Mouse (Mus musculus) heart, embryonic 11.5 days (tissue): ENCODE measurements around the gene Lrr1. TPM values are rescaled to one million over a fixed set of nuclear protein-coding genes. Genes with fewer than 3 reads are reported as not detected.
A peak's percentile ranks its signal among the peaks of the same experiment; 100 is the strongest.

ENCODE experiments used
- ATAC-seq: fragments of 200-750 bp; cut with Nextera tagmentation; replicated peaks from 2 replicates; pipeline ENCODE4 v1.8.0; 2017; ENCODE audit warnings: moderate library complexity; ENCODE audit not compliant: insufficient number of reproducible peaks, low FRiP score, low TSS enrichment
- H3K27ac ChIP-seq: fragments of 300-500 bp; sonication (generic); 2 replicates; pipeline ENCODE4 v1.5.1; 2014; ENCODE audit warnings: mild to moderate bottlenecking, low read depth, low read length
- H3K27me3 ChIP-seq: fragments of 300-500 bp; sonication (generic); 2 replicates; pipeline ENCODE4 v1.6.1; 2014; ENCODE audit warnings: mild to moderate bottlenecking, low read length, mixed read lengths; ENCODE audit not compliant: control insufficient read depth, insufficient read depth
- H3K36me3 ChIP-seq: fragments of 300-500 bp; sonication (generic); 2 replicates; pipeline ENCODE4 v1.6.1; 2014; ENCODE audit warnings: mild to moderate bottlenecking, low read length, moderate library complexity, mixed read lengths; ENCODE audit not compliant: control insufficient read depth, insufficient read depth
- H3K4me1 ChIP-seq: fragments of 300-500 bp; sonication (generic); 2 replicates; pipeline ENCODE4 v1.6.1; 2014; ENCODE audit warnings: low read length; ENCODE audit not compliant: control insufficient read depth, insufficient read depth
- H3K4me2 ChIP-seq: fragments of 300-500 bp; sonication (generic); 2 replicates; pipeline ENCODE4 v1.6.1; 2014; ENCODE audit warnings: mild to moderate bottlenecking, moderate library complexity
- H3K4me3 ChIP-seq: fragments of 300-500 bp; sonication (generic); 2 replicates; pipeline ENCODE4 v1.5.1; 2014; ENCODE audit warnings: low read depth, low read length
- H3K9ac ChIP-seq: fragments of 300-500 bp; sonication (generic); 2 replicates; pipeline ENCODE4 v1.6.1; 2014; ENCODE audit warnings: mild to moderate bottlenecking, low read depth, low read length, moderate library complexity
- H3K9me3 ChIP-seq: fragments of 300-500 bp; sonication (generic); replicated peaks from 2 replicates; pipeline ENCODE4 v1.6.1; 2016; ENCODE audit warnings: low read length; ENCODE audit not compliant: control insufficient read depth
- WGBS: fragments of 180-500 bp; shearing (Covaris S2); extraction: QIAGEN DNeasy Blood & Tissue Kit; methylation state at CpG from one replicate; pipeline ENCODE4 v1.1.7; 2014; ENCODE audit not compliant: insufficient replicate concordance; 5-methylcytosine and 5-hydroxymethylcytosine counted together
- polyA plus RNA-seq: library from polyadenylated mRNA; unstranded; fragments of >200 nt; fragmentation: Nextera tagmentation; extraction: Ambion mirVana; gene quantifications from 2 replicates; pipeline ENCODE4 v1.2.1, GENCODE M21; 2014

The Lrr1 gene
- polyA plus RNA-seq, 1 experiment from 2014 or later, result 20.8 TPM

DNA sequence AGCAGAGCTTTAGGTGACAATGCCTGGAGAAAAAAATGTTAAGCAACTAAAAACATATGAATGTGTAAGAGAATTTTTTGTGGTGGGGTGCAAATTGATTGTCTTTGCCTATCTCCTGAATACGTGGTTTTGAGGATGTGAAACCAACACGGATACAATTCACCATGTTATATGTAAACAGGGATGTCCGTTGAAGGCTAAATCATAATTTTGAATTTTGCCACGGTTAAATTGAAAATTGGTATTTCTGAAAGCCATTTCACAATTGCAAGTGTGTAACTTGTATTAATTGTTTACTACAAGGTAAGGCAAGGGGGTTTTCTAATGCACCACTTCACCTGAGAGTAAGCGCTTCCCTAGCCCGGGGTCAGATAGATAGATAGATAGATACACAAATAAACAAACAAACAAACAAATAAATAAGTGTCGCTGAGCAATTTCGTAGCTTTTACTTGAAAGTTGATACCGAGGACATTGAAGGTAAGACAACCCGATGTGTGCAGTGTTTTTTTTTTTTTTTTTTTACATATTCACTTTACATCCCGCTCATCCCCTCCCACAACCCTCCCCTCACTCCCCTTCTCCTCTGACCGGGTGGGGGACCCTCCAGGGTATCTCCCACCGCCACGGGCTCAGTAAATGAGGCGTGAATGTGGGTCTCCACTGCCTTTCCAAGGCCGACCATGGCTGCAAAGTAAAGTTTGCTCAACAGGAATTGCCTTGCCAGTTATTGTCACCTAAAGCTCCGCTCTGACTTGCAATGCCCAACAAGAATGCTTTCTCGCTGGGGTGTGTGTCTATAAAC, 756 bp upstream of the Lrr1 start:
- Histone ChIP-seq H3K9ac (peak overlapping the region; percentile 83), H3K27ac (peak overlapping the region; percentile 79), H3K4me2 (peak overlapping the region; percentile 91), H3K4me3 (peak overlapping the region; percentile 74), H3K9me3 (no peaks in the 10 kb centered on the region), H3K36me3 (no peaks in the 10 kb centered on the region), H3K4me1 (peaks cover 4% of the 10 kb centered on the region; the same call in 1 of the 2 replicates), H3K27me3 (no peaks in the 10 kb centered on the region)
- 9% methylated on average over 18 of the region's 18 CpGs for WGBS
- ATAC-seq, result peak; percentile 27; the same call in 1 of the 2 replicates

- no peak for ATAC-seq
- H3K9me3 ChIP-seq, result no peaks in the 10 kb centered on the region
- no peak overlapping the region for H3K9ac ChIP-seq
- no peaks in the 10 kb centered on the region for H3K27me3 ChIP-seq
- peaks cover 4% of the 10 kb centered on the region; the same call in 1 of the 2 replicates for H3K4me1 ChIP-seq
- H3K4me3 ChIP-seq, result no peak overlapping the region
- WGBS, result 95% methylated on average over 2 of the region's 2 CpGs
- H3K27ac ChIP-seq, result no peak overlapping the region
- H3K4me2 ChIP-seq, result no peak overlapping the region
- H3K36me3 ChIP-seq, result no peaks in the 10 kb centered on the region
These were observed 2.7 kb downstream of the Lrr1 start for GRCm38 (mm10) chr12:69171307-69171706.

GRCm38 (mm10) chr12:69175975-69176374, 7.4 kb downstream of the Lrr1 start:
- H3K36me3 ChIP-seq, result peaks cover 2% of the 10 kb centered on the region; the same call in 1 of the 2 replicates
- WGBS, result 91% methylated on average over 3 of the region's 3 CpGs
- H3K4me1 ChIP-seq, result no peaks in the 10 kb centered on the region

GRCm38 (mm10) chr12:69177526-69177925, 8.9 kb downstream of the Lrr1 start:
- Histone ChIP-seq H3K36me3 (peaks cover 5% of the 10 kb centered on the region; the same call in 1 of the 2 replicates), H3K9ac (no peak overlapping the region), H3K4me3 (no peak overlapping the region), H3K27ac (no peak overlapping the region), H3K4me1 (no peaks in the 10 kb centered on the region), H3K4me2 (no peak overlapping the region), H3K27me3 (no peaks in the 10 kb centered on the region), H3K9me3 (no peaks in the 10 kb centered on the region)
- no peak for ATAC-seq
- WGBS, result 85% methylated on average over 3 of the region's 3 CpGs

More at GRCm38 (mm10) chr12:69175975-69176374, 7.4 kb downstream of the Lrr1 start:
- H3K27me3 ChIP-seq, result no peaks in the 10 kb centered on the region
- no peak overlapping the region for H3K9ac ChIP-seq
- ATAC-seq, result no peak
- H3K4me2 ChIP-seq, result no peak overlapping the region
- no peaks in the 10 kb centered on the region for H3K9me3 ChIP-seq
- H3K27ac ChIP-seq, result no peak overlapping the region
- H3K4me3 ChIP-seq, result no peak overlapping the region

DNA sequence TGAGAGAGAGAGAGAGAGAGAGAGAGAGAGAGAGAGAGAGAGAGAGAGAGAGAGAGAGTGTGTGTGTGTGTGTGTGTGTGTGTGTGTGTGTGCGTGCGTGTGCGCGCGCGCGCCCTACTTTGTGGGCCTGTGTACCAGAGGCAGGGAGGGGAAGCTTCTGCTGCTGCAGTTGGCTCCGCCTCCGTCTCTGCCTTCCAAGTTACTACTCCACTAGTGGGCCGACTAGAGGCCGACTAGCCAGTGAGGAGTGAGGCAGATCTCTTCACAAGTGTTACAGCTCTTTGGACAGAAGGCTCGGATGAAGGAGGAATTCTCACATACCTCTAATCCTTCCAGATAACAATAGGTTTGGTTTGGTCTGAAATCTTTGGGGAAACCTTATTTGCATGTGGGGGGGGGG, 10.8 kb downstream of the Lrr1 start:
- no peaks in the 10 kb centered on the region for H3K4me1 ChIP-seq
- WGBS, result 62% methylated on average over 12 of the region's 12 CpGs
- no peak overlapping the region for H3K4me3 ChIP-seq
- no peak overlapping the region for H3K9ac ChIP-seq
- no peaks in the 10 kb centered on the region for H3K27me3 ChIP-seq
- H3K27ac ChIP-seq, result no peak overlapping the region
- no peaks in the 10 kb centered on the region for H3K9me3 ChIP-seq
- ATAC-seq, result no peak
- H3K36me3 ChIP-seq, result peaks cover 5% of the 10 kb centered on the region; the same call in 1 of the 2 replicates
- H3K4me2 ChIP-seq, result no peak overlapping the region

GRCm38 (mm10) chr12:69181800-69182199, 13.2 kb downstream of the Lrr1 start:
- Histone ChIP-seq H3K4me3 (no peak overlapping the region), H3K27me3 (no peaks in the 10 kb centered on the region), H3K9ac (no peak overlapping the region), H3K27ac (no peak overlapping the region), H3K4me2 (no peak overlapping the region), H3K9me3 (no peaks in the 10 kb centered on the region), H3K4me1 (peaks cover 9% of the 10 kb centered on the region), H3K36me3 (peaks cover 5% of the 10 kb centered on the region; the same call in 1 of the 2 replicates)
- 80% methylated on average over 4 of the region's 4 CpGs for WGBS
- ATAC-seq, result no peak

DNA sequence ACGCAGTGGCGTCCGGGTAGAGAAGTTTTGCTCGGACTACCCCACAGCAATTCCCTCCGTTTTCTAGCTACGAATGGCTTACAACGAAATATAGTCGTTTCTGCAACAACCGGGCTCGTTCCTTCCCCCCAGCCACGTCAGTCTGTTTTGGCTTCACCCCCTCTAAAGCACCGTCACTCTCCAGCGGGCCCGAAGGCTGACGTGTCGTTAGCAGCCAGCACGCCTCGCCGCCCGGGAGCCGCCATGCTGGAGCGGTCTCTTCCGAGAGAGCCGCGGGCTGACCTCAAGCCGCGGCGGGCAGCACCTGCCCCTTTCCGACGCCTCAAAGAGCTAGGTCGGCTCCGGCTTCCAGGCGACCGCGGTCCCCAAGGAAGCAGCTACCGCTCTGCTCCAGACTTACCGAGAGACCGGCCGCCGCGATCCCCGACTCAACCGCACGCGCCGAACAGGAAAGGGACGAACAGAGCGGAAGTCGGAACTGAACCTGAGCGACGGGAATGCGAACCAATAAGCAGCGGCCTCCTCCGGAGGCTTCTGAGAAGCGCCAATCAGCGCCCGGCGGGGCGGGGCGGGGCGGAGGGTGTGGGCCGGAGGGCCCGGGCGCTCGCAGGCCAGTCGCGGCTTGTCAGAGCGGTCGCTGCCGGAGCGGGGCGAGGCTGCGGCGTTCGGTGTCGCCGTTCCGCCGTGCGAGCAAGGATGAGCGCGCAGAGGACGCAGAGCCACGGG, 15.1 kb downstream of the Lrr1 start, which contains the start of the genes Rpl36al and Mgat2:
Rpl36al (minus strand) TSS at position 501 of the 726 bp plus-strand sequence.
Mgat2 (plus strand) TSS at position 575 of the 726 bp plus-strand sequence.
- Histone ChIP-seq H3K4me1 (peaks cover 12% of the 10 kb centered on the region), H3K27ac (peak within 1 kb of the TSS; percentile 79)

More for the DNA sequence above, 15.1 kb downstream of the Lrr1 start, which contains the start of the genes Rpl36al and Mgat2:
- 0 out of 2 replicates have a peak, but pooled peaks cover 6% of the 10 kb centered on the region for H3K36me3 ChIP-seq
- ATAC-seq, result peak; percentile 99
- peak within 1 kb of the TSS; percentile 92 for H3K4me3 ChIP-seq
- WGBS, result under 1% methylated on average over 82 of the region's 84 CpGs
- H3K9ac ChIP-seq, result peak within 1 kb of the TSS; percentile 96
- no peaks in the 10 kb centered on the region for H3K27me3 ChIP-seq
- H3K9me3 ChIP-seq, result no peaks in the 10 kb centered on the region
- peak within 1 kb of the TSS; percentile 75 for H3K4me2 ChIP-seq
